Mouse (Mus musculus): ENCODE results near the gene Gng13. TPM values are rescaled to one million over a fixed set of nuclear protein-coding genes. Genes with fewer than 3 reads are reported as not detected.
"Not testable (repeated sequence)": the region's sequence is repeated elsewhere in the genome, so short reads cannot be mapped to it uniquely, and the experiment has no call there.

Gng13 gene
- total RNA-seq, 2 experiments from 2014 or later, result 154 to 195 TPM

- DNase-seq (ENCODE audit: low spot score in 2 of 2), result peak; percentile 97 to 98
- intact Hi-C loops (cut with DNase I), result no loop called here
Observed at GRCm38 (mm10) chr17:25727265-25728008, 10.5 kb downstream of the Gng13 start, which contains the start of the genes Chtf18 and Rpusd1. Chtf18 (minus strand) TSS chr17:25727419. Rpusd1 (plus strand) TSS chr17:25727670.

GRCm38 (mm10) chr17:25728009-25728270 is 11.0 kb downstream of the Gng13 start:
- no peak for DNase-seq (ENCODE audit: low spot score in 2 of 2)
- intact Hi-C loops (cut with DNase I), result no loop called here

GRCm38 (mm10) chr17:25732082-25732481 is 15.1 kb downstream of the Gng13 start:
- peak; percentile 75 to 85 for DNase-seq (ENCODE audit: low spot score in 2 of 2)
- intact Hi-C loops (cut with DNase I), result no loop called here

GRCm38 (mm10) chr17:25735246-25735645 is 18.3 kb downstream of the Gng13 start:
- intact Hi-C loops (cut with DNase I), result no loop called here
- DNase-seq (ENCODE audit: low spot score in 2 of 2), result no peak

DNA sequence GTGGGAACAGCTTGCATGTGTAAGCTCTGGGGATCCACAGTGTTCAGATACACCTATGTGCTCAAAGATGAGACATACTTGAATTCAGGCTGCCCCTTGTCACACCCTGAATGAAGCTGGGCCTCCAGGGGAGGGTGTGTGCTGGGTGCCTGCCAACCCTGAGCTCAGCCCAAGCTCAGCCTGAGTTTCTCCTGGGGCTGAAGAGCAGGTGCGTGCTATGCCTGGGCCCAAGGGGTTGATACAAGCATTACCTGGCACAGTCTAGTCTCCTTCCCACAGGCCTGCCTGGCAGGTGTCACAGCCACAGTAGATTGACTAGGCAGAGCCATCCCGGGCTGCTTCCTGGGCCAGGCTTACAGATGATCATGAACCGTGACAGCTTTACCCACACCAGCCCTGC is 18.8 kb downstream of the Gng13 start, which contains the start of gene Mslnl:
TSS of gene Mslnl (plus strand) at position 298 of the 400 bp plus-strand sequence.
- intact Hi-C loops (cut with DNase I), result no loop called here
- no peak for DNase-seq (ENCODE audit: low spot score in 2 of 2)

- intact Hi-C loops (cut with DNase I), result no loop called here
- no peak for DNase-seq (ENCODE audit: low spot score in 2 of 2)
Observed at GRCm38 (mm10) chr17:25738861-25739260, 21.9 kb downstream of the Gng13 start.

GRCm38 (mm10) chr17:25741471-25741870 is 24.5 kb downstream of the Gng13 start:
- intact Hi-C loops (cut with DNase I); DNase-seq (ENCODE audit: low spot score in 2 of 2): not testable (repeated sequence)

DNA sequence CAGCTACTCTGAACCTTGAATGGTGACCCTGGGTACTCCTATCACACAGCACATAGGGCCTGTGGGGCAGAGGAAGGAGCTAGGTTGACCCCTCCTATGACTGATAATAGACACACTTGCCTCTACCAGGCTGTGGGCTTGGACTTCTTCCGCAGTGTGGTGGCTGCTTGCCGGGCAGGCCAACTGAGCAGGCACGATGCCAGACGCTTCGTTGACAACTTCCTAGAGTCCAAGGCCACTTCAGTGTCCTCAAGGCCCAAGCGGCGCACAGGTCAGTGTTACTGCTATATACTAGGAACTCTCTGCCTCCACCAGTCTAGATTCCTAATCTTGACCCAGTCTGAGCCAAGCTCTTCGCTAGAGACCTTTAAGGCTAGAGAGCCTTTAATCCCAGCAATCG is 26.9 kb downstream of the Gng13 start:
- intact Hi-C loops (cut with DNase I), result no loop called here
- DNase-seq (ENCODE audit: low spot score in 2 of 2), result no peak

- DNase-seq (ENCODE audit: low spot score in 2 of 2), result no peak
- intact Hi-C loops (cut with DNase I), result no loop called here
Observed at GRCm38 (mm10) chr17:25744311-25744710, 27.3 kb downstream of the Gng13 start.

DNA sequence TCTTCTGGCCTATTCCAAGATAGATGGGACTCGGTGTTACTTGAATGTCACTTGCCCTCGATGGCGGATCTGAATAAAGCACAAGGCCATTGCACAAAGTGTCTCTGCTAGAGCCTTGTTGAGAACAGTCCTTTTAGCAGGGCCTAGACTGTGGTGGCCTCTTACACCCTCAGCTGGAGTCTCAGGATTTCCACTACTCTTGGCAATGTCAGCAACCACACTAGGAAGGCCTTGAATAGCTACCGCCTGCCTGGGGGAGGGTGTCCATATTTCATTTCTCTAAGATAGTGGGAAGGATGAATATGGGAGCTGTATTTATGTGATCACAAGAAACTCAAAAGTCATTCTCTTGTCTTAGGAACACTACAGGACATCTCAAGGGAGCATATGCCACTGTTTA is 31.3 kb downstream of the Gng13 start:
- intact Hi-C loops (cut with DNase I), result no loop called here
- no peak for DNase-seq (ENCODE audit: low spot score in 2 of 2)

DNA sequence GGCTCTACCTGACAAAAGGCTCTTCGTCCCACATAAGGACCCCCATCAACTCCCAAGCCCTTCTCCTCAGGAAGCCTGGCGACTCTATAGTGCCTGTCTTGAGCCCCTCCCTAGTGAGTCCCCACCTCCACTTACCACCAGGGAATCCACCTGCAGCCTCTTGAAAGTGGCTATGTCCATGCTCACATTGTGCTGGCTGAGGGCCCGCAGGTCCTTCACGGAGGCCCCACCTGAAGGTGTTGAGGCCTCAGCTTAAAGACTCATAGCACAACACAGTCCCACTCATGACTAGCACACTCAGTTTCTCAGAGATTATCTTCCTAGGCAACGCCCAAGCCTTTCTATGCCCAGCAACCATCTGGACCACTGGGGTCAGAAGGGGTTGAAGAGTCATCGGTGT is 32.3 kb downstream of the Gng13 start:
- intact Hi-C loops (cut with DNase I), result no loop called here

GRCm38 (mm10) chr17:25751446-25751845 is 34.5 kb downstream of the Gng13 start:
- no peak for DNase-seq (ENCODE audit: low spot score in 2 of 2)
- intact Hi-C loops (cut with DNase I), result no loop called here

More for the DNA sequence above, 32.3 kb downstream of the Gng13 start:
- no peak for DNase-seq (ENCODE audit: low spot score in 2 of 2)

- intact Hi-C loops (cut with DNase I), result no loop called here
- DNase-seq (ENCODE audit: low spot score in 2 of 2), result no peak
Observed at GRCm38 (mm10) chr17:25754241-25754640, 37.3 kb downstream of the Gng13 start, which contains the start of gene Msln. Msln (minus strand) TSS chr17:25754378.

GRCm38 (mm10) chr17:25755086-25755485 is 38.1 kb downstream of the Gng13 start:
- intact Hi-C loops (cut with DNase I), result no loop called here
- DNase-seq (ENCODE audit: low spot score in 2 of 2), result no peak

- DNase-seq (ENCODE audit: low spot score in 2 of 2), result no peak
Observed at GRCm38 (mm10) chr17:25755627-25756377, 38.8 kb downstream of the Gng13 start.

GRCm38 (mm10) chr17:25756378-25757242 is 39.6 kb downstream of the Gng13 start:
- intact Hi-C loops (cut with DNase I), result no loop called here
- DNase-seq (ENCODE audit: low spot score in 2 of 2), result no peak

More at GRCm38 (mm10) chr17:25755627-25756377, 38.8 kb downstream of the Gng13 start:
- intact Hi-C loops (cut with DNase I), result no loop called here

DNA sequence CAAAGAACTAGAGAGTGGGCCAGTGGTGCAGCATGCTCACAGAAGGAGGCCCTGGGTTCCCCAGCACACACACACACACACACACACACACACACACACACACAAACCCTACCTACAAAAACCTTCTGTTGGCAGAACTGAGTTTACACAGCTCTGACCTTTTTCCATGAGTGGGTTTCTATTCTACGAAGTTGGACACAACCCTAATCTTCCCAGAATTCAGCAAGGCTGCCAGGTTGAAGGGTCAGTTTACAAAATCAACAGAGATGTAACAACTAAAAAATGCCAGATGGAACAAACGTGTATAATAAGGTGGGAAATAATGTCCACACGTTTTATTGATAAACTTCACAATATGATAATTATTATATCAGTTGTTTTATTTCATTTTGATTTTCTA is 40.7 kb downstream of the Gng13 start:
- intact Hi-C loops (cut with DNase I), result no loop called here
- no peak for DNase-seq (ENCODE audit: low spot score in 2 of 2)

- peak; percentile 29 to 37 for DNase-seq (ENCODE audit: low spot score in 2 of 2)
- intact Hi-C loops (cut with DNase I), result no loop called here
Observed at GRCm38 (mm10) chr17:25760148-25760547, 43.2 kb downstream of the Gng13 start.

DNA sequence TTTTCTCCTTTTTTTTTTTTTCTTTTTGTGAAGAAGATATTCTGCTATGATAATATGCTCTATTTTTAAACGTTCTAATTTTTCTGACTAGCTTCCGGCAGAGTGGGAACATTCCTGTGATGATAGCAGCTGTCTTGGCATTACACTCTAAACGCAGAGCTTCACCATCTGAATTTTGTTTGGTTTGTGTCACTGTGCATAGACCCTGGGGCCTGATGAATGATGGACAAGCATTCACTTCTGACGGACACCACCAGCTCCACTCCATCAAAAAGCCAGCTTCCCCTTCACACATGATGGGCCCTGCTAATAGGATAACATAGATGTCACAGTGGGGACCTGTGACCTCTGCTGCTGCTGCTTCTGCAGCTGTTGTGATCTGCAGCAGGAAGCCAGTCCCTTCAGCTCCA is 44.6 kb downstream of the Gng13 start:
- peak; percentile 29 to 53 for DNase-seq (ENCODE audit: low spot score in 2 of 2)
- intact Hi-C loops (cut with DNase I), result no loop called here

- DNase-seq (ENCODE audit: low spot score in 2 of 2), result no peak
- intact Hi-C loops (cut with DNase I), result no loop called here
Observed at GRCm38 (mm10) chr17:25762591-25762990, 45.6 kb downstream of the Gng13 start.

Measured in left cerebral cortex, postnatal 36 days (tissue).